Mouse (Mus musculus): Measurements from ENCODE around the gene Olfr926.
"Not testable (repeated sequence)": the region's sequence is repeated elsewhere in the genome, so short reads cannot be mapped to it uniquely, and the experiment has no call there.

Gene Olfr926

GRCm38 (mm10) chr9:38876826-38877225 is at the start of gene Olfr926:
Gene Olfr926 (plus strand): TSS chr9:38877126.
- no peak for DNase-seq

- DNase-seq, result no peak
Measured at GRCm38 (mm10) chr9:38833027-38833426, 43.9 kb upstream of the Olfr926 start.

- DNase-seq, result no peak
Measured at GRCm38 (mm10) chr9:38844149-38844548, 32.8 kb upstream of the Olfr926 start, which contains the start of gene Olfr924. Gene Olfr924 (plus strand): TSS chr9:38844449.

DNA sequence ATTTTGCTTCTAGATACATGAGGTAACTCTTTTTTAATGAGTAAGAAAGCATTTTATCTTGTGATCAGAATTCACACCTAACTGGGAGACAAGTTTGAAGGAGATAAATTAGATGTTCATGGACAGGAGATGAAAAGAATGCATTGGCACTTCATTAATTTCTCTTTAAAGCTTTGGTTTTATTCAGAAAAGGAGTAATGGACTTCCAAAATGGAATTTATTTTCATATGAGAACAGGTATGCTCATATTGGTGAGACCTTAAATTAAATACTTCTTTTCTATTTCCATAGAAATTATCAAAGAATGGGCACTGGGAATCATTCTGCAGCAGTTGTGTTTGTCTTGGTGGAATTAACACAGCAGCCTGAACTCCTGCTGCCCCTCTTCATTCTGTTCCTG is 22.2 kb upstream of the Olfr926 start, which contains the start of gene Olfr26:
TSS of gene Olfr26 (plus strand) at position 301 of the 400 bp plus-strand sequence.
- DNase-seq, result no peak

- DNase-seq, result not testable (repeated sequence)
Measured at GRCm38 (mm10) chr9:38874880-38875279, 2.0 kb upstream of the Olfr926 start.

Measured in cerebellum, adult 8-10 months (tissue).